Mouse (Mus musculus) embryonic facial prominence, embryonic 14.5 days (tissue): ENCODE data around the gene Chd2. TPM values are rescaled to one million over a fixed set of nuclear protein-coding genes. Genes with fewer than 3 reads are reported as not detected.

ENCODE experiments used
- ATAC-seq: fragments of 200-750 bp; cut with Nextera tagmentation; 2 replicates; pipeline ENCODE4 v1.8.0; 2017; ENCODE audit warnings: low read depth, moderate number of reproducible peaks, moderate TSS enrichment
- DNase-seq: peaks from one replicate; pipeline ENCODE4 v3.0.0-alpha.2; 2015; ENCODE audit warnings: low spot score
- H3K27ac ChIP-seq: fragments of 300-500 bp; sonication (generic); replicated peaks from 2 replicates; pipeline ENCODE4 v1.5.1; 2014; ENCODE audit warnings: low read depth, mild to moderate bottlenecking, low read length, moderate library complexity
- H3K27me3 ChIP-seq: fragments of 300-500 bp; sonication (generic); replicated peaks from 2 replicates; pipeline ENCODE4 v1.6.1; 2014; ENCODE audit warnings: low read length; ENCODE audit not compliant: control insufficient read depth, insufficient read depth
- H3K36me3 ChIP-seq: fragments of 300-500 bp; sonication (generic); 2 replicates; pipeline ENCODE4 v1.6.1; 2014; ENCODE audit warnings: low read length, mixed read lengths; ENCODE audit not compliant: control insufficient read depth, insufficient read depth
- H3K4me1 ChIP-seq: fragments of 300-500 bp; sonication (generic); 2 replicates; pipeline ENCODE4 v1.6.1; 2014; ENCODE audit warnings: antibody characterized with exemption, low read length; ENCODE audit not compliant: control insufficient read depth, insufficient read depth
- H3K4me2 ChIP-seq: fragments of 300-500 bp; sonication (generic); 2 replicates; pipeline ENCODE4 v1.6.1; 2014; ENCODE audit warnings: low read depth, mild to moderate bottlenecking, low read length, moderate library complexity, mixed read lengths
- H3K4me3 ChIP-seq: fragments of 300-500 bp; sonication (generic); 2 replicates; pipeline ENCODE4 v1.5.1; 2014; ENCODE audit warnings: low read depth, mild to moderate bottlenecking, low read length
- H3K9ac ChIP-seq: fragments of 300-500 bp; sonication (generic); 2 replicates; pipeline ENCODE4 v1.6.1; 2014; ENCODE audit warnings: low read depth, mild to moderate bottlenecking, low read length, moderate library complexity, mixed read lengths
- H3K9me3 ChIP-seq: fragments of 300-500 bp; sonication (generic); 2 replicates; pipeline ENCODE4 v1.6.1; 2016; ENCODE audit warnings: low read length; ENCODE audit not compliant: control insufficient read depth
- WGBS: fragments of 180-500 bp; shearing (Covaris S2); extraction: QIAGEN DNeasy Blood & Tissue Kit; methylation state at CpG from one replicate; pipeline ENCODE4 v1.1.7; 2014; 5-methylcytosine and 5-hydroxymethylcytosine counted together
- polyA plus RNA-seq: library from polyadenylated mRNA; unstranded; fragments of >200 nt; fragmentation: Nextera tagmentation; extraction: Ambion mirVana; gene quantifications from 2 replicates; pipeline ENCODE4 v1.2.1, GENCODE M21; 2014

The Chd2 gene
- polyA plus RNA-seq, 1 experiment from 2014 or later: 39.5 TPM

DNA sequence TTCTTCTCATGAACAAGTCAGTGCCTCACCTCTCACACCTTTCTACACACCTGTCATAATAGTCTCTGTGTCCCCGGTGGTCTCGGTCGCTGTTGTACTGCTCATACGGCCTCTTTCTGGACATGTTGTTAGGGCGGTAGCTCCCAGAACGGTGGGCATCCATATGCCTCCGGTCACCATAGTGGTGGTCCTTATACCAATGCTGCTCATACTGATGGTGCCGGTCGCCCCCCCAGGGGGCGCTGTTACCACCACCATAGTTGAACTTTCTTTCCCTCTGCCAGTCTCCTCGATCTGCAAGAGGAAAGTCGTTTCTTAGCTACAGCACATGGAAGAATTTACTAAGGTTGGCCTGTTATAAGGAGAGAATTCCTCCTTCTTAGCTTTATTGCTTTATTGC, 105.9 kb downstream of the Chd2 start:
- H3K36me3 ChIP-seq: peaks cover 86% of the 10 kb centered on the region
- H3K4me2 ChIP-seq: no peak overlapping the region
- no peaks in the 10 kb centered on the region for H3K9me3 ChIP-seq
- ATAC-seq (no peak), DNase-seq (no peak)
- H3K27ac ChIP-seq: no peak overlapping the region
- H3K9ac ChIP-seq: no peak overlapping the region
- H3K27me3 ChIP-seq: no peaks in the 10 kb centered on the region
- 80% methylated on average over 12 of the region's 12 CpGs for WGBS
- no peak overlapping the region for H3K4me3 ChIP-seq
- H3K4me1 ChIP-seq: no peaks in the 10 kb centered on the region

DNA sequence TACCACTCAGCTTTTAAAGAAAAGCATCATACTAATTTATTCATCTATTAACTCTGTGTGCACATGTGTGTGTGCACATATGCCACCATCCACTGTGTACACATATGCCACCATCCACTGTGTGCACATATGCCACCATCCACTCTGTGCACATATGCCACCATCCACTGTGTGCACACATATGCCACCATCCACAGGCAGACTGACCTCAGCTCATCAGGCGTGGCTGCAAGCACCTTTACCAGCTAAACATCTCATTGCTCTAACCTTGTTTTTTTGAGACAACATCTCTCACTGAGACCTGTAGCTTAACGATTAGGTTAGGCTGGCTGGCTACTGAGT, 107.3 kb downstream of the Chd2 start:
- H3K27ac ChIP-seq: no peak overlapping the region
- H3K27me3 ChIP-seq: no peaks in the 10 kb centered on the region
- 93% methylated on average over 2 of the region's 2 CpGs for WGBS
- DNase-seq (no peak), ATAC-seq (no peak)
- no peak overlapping the region for H3K4me3 ChIP-seq
- no peak overlapping the region for H3K9ac ChIP-seq
- H3K4me2 ChIP-seq: no peak overlapping the region
- peaks cover 86% of the 10 kb centered on the region for H3K36me3 ChIP-seq
- no peaks in the 10 kb centered on the region for H3K4me1 ChIP-seq
- H3K9me3 ChIP-seq: no peaks in the 10 kb centered on the region

- Histone ChIP-seq H3K36me3 (peaks cover 86% of the 10 kb centered on the region), H3K4me3 (no peak overlapping the region), H3K4me1 (no peaks in the 10 kb centered on the region), H3K27me3 (no peaks in the 10 kb centered on the region), H3K27ac (no peak overlapping the region), H3K9me3 (no peaks in the 10 kb centered on the region), H3K4me2 (no peak overlapping the region), H3K9ac (no peak overlapping the region)
- ATAC-seq (no peak), DNase-seq (no peak)
- WGBS: 80% methylated on average over 6 of the region's 6 CpGs
Observed at GRCm38 (mm10) chr7:73433637-73434335, 107.8 kb downstream of the Chd2 start.

DNA sequence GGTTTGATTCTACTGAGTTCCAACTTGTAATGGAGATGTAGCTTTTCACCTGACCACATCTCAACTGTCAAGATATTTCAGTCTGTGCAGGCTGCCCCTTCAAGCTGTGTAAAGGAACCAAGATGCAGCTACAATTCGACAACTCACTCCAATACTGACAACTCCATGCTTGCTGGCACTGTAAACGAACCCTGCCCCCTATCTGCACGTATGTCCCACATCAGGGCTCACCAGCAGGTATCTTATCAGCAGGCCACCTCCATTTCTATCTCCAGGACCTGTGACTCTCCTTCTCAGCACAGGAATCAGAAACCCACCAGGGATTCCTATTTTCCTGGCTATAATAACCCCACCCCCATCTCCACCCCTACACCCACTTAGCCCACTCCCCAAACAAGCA, 113.1 kb downstream of the Chd2 start:
- no peaks in the 10 kb centered on the region for H3K9me3 ChIP-seq
- no peak overlapping the region for H3K9ac ChIP-seq
- no peak overlapping the region for H3K4me3 ChIP-seq
- WGBS: 91% methylated on average over 3 of the region's 3 CpGs
- no peak overlapping the region for H3K27ac ChIP-seq
- H3K27me3 ChIP-seq: no peaks in the 10 kb centered on the region
- H3K4me1 ChIP-seq: no peaks in the 10 kb centered on the region
- H3K36me3 ChIP-seq: peaks cover 56% of the 10 kb centered on the region
- no peak for DNase-seq
- H3K4me2 ChIP-seq: no peak overlapping the region
- no peak for ATAC-seq

DNA sequence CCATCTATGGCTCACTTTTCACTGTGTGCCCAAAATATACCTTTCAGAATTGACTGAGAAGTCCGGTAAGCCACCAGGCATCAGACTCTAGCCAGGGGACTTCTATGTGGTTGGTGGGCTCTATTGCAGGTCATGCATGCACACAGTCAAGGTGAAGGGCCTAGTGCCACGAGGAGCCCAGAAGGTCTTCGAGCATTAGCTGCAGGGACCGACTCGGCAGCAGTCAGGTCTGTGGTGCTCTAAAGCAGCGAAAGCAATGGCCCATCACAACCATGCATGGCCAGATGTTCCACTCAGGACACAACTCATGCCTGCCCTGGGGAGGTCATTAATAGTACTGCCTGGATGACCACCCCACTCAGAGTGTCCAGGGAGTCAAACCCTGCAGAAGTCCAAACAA, 113.8 kb downstream of the Chd2 start:
- Histone ChIP-seq H3K27ac (no peak overlapping the region), H3K27me3 (no peaks in the 10 kb centered on the region), H3K9ac (no peak overlapping the region), H3K4me3 (no peak overlapping the region), H3K36me3 (peaks cover 49% of the 10 kb centered on the region), H3K4me1 (no peaks in the 10 kb centered on the region), H3K9me3 (no peaks in the 10 kb centered on the region), H3K4me2 (no peak overlapping the region)
- DNase-seq: no peak
- no peak for ATAC-seq
- WGBS: 96% methylated on average over 6 of the region's 6 CpGs

DNA sequence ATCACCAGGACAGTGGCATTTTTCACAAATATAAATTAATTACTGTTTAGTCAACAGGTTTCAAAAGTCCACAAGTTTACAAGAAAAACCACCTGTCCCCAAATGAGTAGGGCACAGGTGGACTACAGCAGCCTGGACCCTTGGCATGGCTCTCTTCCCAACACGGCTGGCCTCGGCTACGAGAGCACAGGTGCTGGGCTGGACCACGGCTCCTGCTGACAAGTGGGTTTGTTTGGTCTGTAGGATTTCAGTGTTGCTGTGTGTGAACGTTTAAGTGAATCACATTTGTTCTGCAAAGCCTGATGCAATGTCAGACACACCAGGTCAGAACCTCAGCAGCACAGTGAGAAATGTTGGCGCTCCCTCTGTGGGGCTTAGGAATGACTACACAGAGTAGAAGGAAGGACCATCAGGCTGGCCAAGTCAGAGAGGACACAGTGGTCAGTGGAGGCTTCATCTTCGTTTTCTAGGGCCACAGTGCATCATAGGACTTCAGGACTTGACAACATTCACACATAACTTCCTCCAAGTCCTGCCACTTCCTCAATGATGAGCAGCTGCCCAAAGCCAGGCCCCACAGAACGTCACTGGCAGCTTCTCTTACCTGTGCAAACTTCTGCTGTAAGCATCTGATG, 114.8 kb downstream of the Chd2 start:
- Histone ChIP-seq H3K27me3 (no peaks in the 10 kb centered on the region), H3K4me2 (no peak overlapping the region), H3K4me1 (peaks cover 6% of the 10 kb centered on the region; the same call in 1 of the 2 replicates), H3K4me3 (no peak overlapping the region), H3K9ac (no peak overlapping the region), H3K9me3 (no peaks in the 10 kb centered on the region), H3K36me3 (peaks cover 46% of the 10 kb centered on the region), H3K27ac (no peak overlapping the region)
- no peak for DNase-seq
- ATAC-seq: no peak
- WGBS: 83% methylated on average over 8 of the region's 8 CpGs

- peaks cover 42% of the 10 kb centered on the region for H3K36me3 ChIP-seq
- H3K9me3 ChIP-seq: no peaks in the 10 kb centered on the region
- H3K4me2 ChIP-seq: no peak overlapping the region
- no peak overlapping the region for H3K27ac ChIP-seq
- peaks cover 9% of the 10 kb centered on the region; the same call in 1 of the 2 replicates for H3K4me1 ChIP-seq
- 79% methylated on average over 3 of the region's 3 CpGs for WGBS
- ATAC-seq (no peak), DNase-seq (no peak)
- no peak overlapping the region for H3K4me3 ChIP-seq
- no peaks in the 10 kb centered on the region for H3K27me3 ChIP-seq
- no peak overlapping the region for H3K9ac ChIP-seq
Observed at GRCm38 (mm10) chr7:73426235-73426634, 115.4 kb downstream of the Chd2 start.

- Histone ChIP-seq H3K4me2 (no peak overlapping the region), H3K27ac (no peak overlapping the region), H3K27me3 (no peaks in the 10 kb centered on the region), H3K4me1 (peaks cover 12% of the 10 kb centered on the region; the same call in 1 of the 2 replicates), H3K4me3 (no peak overlapping the region), H3K9me3 (no peaks in the 10 kb centered on the region), H3K9ac (no peak overlapping the region), H3K36me3 (peaks cover 39% of the 10 kb centered on the region)
- ATAC-seq (no peak), DNase-seq (no peak)
- 89% methylated on average over 7 of the region's 7 CpGs for WGBS
Observed at GRCm38 (mm10) chr7:73425451-73425850, 116.2 kb downstream of the Chd2 start.

DNA sequence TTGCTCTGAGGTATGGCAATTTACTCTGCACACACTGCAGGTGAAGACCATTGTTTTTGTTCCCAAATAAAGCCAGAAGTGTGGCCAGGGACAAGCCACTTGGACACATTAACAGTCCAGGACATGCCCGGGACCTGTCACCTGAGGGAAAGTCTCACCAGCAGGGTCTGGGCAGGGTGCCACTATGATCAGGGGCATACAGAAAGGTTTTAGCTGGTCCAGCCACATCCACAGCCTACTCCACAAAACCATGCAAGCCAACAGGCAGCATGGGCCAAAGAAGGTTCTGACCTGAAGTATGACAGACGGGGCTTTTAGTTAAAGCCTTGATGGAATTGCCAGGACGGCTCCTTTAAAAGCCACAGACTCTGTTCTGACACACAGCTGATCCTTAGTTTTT, 116.9 kb downstream of the Chd2 start:
- DNase-seq (no peak), ATAC-seq (no peak)
- 52% methylated on average over 3 of the region's 3 CpGs for WGBS
- Histone ChIP-seq H3K4me3 (no peak overlapping the region), H3K36me3 (peaks cover 31% of the 10 kb centered on the region), H3K4me1 (peaks cover 12% of the 10 kb centered on the region; the same call in 1 of the 2 replicates), H3K27me3 (no peaks in the 10 kb centered on the region), H3K9me3 (no peaks in the 10 kb centered on the region), H3K9ac (no peak overlapping the region), H3K27ac (0 out of 2 replicates have a peak overlapping the region, but pooled peaks have one; percentile 21), H3K4me2 (no peak overlapping the region)
